Mouse (Mus musculus) erythroblast, adult 5-6 weeks (primary cell): ENCODE data around the gene Zc3h18. TPM values are rescaled to one million over a fixed set of nuclear protein-coding genes. Genes with fewer than 3 reads are reported as not detected.

ENCODE experiments used
- ATAC-seq: replicated peaks from 2 replicates; pipeline ENCODE4 v1.8.0; 2016; ENCODE audit warnings: moderate number of reproducible peaks, mild to moderate bottlenecking, moderate TSS enrichment, inconsistent platforms; ENCODE audit not compliant: poor library complexity, low FRiP score, severe bottlenecking
- total RNA-seq, 2 experiments: library from RNA; stranded (forward) in 1 of 2; stranded (reverse) in 1 of 2; fragments of 150-400 nt in 1 of 2; fragments of 200-764, 138-1000 nt in 1 of 2; gene quantifications; 2 replicates each; pipeline versions ENCODE4 v1.2.3 to v1.2.4; 2015 to 2017; ENCODE audit warnings: low replicate concordance in 2 of 2

Zc3h18 gene
- total RNA-seq, 2 experiments from 2014 or later, result 10.8 to 22.2 TPM

DNA sequence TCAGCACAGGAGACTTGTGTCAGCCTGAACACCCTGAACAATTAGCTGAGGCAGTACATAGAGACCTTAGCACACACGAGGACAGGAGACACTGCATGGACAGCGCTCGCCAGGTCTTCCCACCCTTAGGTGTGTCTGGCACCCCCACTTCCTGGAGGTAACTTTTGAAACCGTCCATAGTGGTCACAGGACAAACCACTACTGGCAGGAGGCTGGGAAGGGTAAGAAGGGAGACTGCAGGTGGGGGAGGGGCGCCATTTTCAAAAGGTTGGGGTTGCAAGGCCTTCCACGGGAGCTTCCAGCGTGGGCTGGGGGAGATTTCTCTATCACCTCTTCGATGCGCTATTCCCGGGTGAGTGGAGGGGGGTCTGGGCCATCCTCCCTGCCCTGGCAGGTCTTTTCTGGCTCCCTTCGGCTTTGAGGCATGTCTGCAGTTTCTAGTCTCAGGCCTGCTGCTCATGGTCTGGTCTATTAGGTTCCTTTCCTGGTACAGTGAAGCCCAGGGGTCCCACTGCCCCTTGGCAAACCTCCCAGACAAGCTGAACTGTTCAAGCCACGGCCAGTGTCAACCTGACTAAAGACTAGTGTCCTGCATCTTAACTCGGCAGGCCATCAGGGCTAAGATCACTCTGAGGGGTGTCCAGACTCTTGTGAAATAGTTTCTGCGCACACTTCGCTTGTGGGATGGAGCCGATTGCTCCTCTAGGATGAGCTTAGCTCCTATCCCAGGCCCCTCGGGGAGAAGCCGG is 55.5 kb downstream of the Zc3h18 start:
- no peak for ATAC-seq

DNA sequence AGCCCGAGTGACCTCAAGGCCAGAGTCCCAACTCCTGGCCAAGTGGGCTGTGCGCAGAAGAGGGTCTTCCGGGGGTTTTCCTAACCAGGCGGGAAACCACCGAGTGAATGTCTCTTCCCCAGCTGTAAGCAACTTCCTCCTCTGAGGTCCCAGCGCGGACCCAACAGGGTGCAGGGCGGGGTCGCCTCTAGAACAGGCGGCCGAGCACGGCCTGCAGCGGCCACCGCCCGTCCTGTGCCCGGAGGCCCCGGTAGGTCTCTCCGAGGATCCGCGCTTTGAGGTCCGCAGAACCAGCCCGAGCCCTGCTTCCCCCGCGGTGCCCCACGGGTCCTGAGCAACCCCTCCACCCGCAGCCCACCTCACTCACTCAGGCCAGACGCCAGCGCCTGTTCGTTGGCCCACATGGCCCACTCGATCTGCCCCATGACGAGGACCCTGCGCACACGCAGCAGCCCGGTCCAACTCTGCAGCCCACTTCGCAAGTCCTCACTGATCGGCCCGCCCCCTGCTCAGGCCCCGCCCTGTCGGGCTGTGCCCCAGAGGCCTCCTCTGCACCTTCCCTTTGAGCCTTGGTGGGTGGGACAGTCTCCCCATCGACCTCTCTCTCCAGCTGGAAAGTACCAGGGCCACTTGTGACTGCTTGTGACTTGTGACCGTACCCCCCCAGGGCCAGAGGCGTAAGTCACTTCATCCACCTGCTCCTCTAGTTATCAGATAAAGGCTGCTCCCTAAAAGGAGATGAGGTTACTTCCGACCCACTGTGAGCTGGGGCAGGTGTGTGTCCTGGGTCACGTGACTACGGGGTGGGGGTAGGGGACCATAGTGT is 56.2 kb downstream of the Zc3h18 start, which contains the start of gene Cyba:
TSS of gene Cyba (minus strand) at position 488 of the 826 bp plus-strand sequence.
- ATAC-seq, result no peak

GRCm38 (mm10) chr8:122433269-122433905 is 57.0 kb downstream of the Zc3h18 start:
- ATAC-seq, result no peak

GRCm38 (mm10) chr8:122435375-122435774 is 59.0 kb downstream of the Zc3h18 start:
- no peak for ATAC-seq

GRCm38 (mm10) chr8:122436146-122436545 is 59.7 kb downstream of the Zc3h18 start:
- no peak for ATAC-seq

GRCm38 (mm10) chr8:122436586-122437125 is 60.2 kb downstream of the Zc3h18 start:
- no peak for ATAC-seq

DNA sequence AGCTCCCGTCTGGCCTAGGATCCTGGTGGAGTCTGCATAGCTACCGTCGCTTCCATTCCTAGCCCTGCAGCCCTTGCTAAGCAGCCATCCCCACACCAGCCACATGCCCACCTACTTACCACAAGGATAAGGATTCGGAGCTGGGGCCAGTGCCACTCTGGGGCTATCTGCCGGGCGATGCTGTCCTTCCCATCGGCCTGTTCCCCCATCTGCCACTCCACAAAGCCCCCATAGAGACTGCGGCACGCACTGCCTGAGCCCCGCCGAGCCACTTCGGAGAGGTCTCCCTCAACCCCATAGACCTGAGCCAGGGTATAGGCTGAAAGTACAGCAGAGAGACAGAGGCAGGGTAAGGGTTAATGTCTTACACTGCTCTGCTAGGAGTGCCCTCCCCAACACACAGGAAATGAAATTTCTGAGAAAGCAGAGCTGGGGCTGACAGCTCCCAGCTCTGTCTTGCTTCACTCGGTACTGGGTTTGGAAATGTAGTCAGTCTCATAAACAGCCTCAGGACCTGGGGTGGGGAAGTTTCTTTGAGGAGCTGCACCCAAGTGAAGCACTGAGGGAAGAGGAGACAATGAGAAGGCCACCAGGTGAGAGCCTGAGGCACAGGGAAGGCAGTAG is 61.4 kb downstream of the Zc3h18 start:
- no peak for ATAC-seq

DNA sequence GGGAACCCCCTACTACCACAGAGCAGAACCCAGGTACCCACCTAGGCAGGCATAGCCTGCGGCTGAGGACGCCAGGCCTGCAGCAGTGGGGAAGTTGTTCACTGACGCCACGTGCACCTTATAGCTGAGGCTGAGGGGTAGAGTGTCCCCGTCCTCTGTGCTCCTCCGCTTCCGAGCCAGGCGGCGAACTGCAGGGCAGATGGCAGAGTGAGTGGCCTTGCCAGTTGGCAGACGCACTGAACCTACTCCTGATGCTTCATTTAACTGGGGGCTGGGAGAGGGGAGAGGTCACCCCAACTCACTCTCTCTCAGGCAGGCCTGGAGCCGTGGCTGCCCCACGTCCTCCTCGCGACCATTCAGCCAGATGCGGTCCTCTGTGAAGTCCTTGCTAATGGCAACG is 62.9 kb downstream of the Zc3h18 start:
- no peak for ATAC-seq

- ATAC-seq, result no peak
Observed at GRCm38 (mm10) chr8:122441326-122441725, 64.9 kb downstream of the Zc3h18 start.

- no peak for ATAC-seq
Observed at GRCm38 (mm10) chr8:122442356-122442755, 65.9 kb downstream of the Zc3h18 start.

GRCm38 (mm10) chr8:122442781-122443180 is 66.4 kb downstream of the Zc3h18 start:
- ATAC-seq, result peak; percentile 1; the same call in 1 of the 2 replicates

DNA sequence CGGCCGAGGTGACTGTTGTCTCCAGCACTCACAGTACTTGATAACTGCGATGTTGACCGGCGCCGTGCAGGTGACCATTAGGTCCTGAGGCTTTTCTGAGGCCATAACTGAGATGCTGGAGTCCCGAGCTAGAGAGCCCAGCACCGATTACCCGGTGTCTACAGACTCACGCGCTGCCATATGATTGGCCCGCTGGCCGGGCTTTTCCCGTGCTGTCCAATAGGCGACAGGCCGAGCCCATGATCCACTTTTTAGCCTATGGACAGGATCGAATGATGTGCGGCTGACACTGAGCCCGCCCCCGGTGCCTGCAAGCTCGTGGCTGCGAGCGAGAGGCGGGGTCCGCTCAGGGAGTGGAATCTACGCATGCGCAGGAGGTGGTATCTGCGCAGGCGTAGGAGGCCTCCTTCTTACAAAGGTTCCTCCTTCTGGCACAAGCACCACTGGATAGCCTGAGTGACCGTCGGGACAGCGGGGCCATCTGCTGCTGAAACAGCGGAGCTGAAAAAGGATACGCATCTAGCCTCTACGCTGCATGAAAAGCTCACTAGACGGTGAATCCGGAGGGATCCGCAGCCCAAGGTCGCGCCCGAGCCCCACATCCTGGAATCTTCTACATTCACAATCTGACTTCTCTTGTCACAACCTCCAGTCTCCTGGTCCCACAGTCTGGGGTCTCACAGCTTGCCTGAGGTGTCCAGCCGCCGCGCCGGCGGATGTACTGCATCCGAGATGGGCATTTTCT is 67.0 kb downstream of the Zc3h18 start, which contains the start of gene Mvd:
TSS of gene Mvd (minus strand) at position 161 of the 745 bp plus-strand sequence.
- ATAC-seq, result peak; percentile 91

DNA sequence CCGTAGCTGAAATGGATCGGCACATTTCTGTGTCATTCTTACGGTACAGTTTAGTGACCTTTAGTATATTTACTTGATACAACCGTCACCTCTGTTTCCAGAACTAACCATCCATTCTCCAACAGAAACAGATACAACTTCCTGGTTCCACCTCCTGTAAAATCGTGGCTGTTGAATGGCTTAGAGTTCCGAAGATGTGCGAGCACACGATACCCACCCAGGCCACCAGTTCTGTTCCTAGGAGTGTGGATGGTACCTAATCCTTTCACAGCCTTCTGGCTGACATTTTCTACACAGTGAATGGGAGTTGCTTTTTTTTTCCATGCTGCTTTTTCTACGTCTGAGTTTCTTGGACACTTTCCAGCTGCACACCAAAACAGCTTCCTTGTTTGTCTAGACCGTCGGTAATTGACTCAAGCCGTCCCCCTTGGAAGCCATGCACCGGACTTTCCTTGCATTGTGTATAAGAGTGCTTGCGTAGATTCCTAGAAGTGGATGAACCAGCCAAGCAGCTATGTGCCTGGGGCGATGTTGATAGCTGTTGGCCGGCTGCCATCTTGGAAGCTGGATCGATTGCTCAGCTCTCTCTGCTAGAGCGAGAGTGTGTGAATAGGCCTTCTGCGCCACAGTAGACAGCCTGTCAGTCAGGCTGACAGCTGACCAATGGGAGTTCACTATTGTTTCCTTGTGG is 67.8 kb downstream of the Zc3h18 start:
- ATAC-seq, result peak; percentile 67

- ATAC-seq, result no peak
Observed at GRCm38 (mm10) chr8:122445203-122445602, 68.8 kb downstream of the Zc3h18 start.

GRCm38 (mm10) chr8:122451161-122451703 is 74.8 kb downstream of the Zc3h18 start:
- ATAC-seq, result no peak

DNA sequence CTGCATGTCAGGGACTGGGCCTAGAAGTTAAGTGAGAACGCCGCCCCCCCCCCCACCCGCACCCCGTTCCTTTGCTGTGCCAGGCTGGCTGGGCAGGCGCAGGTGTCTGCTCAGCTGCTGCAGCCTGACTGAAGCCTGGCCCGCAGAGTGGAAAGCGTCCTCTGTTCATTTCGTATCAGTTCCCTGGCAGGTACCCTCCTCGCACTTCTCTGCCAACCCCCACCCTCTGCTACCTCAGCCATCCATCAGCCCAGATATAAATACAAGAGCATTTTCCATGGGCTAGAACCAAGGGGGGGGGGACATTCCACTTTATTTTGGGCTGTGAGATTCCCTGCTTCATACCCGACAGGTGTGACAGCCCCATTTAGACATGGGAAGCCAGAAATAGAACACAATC is 75.7 kb downstream of the Zc3h18 start:
- ATAC-seq, result no peak

DNA sequence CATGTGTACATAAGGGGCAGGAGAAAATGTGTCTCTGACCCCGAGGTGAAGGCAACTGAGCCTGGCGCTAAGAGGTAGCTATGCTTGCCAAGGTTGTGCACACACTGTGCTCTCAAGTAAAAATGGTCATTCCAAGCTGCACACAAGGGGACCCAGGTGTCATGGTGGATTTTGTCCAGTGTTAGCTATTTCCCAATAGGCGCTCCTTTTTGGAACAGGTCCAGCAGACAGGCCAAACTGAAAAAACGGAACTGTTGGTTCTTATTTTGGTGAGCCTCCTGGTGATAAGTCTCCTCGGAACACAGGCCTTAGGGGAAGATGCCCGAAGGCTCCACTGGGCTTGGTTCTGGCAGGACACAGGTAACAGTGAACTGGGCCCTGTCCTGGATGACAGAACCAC is 78.0 kb downstream of the Zc3h18 start:
- no peak for ATAC-seq

GRCm38 (mm10) chr8:122457171-122457570 is 80.8 kb downstream of the Zc3h18 start:
- no peak for ATAC-seq
